Mouse (Mus musculus) frontal cortex, postnatal 36 days (tissue): ENCODE data around the gene Heatr5a.

Experiments
- DNase-seq, 2 experiments: peaks; one replicate each; pipeline ENCODE4 v3.0.0; 2022; ENCODE audit warnings: low spot score in 2 of 2

Gene Heatr5a

DNA sequence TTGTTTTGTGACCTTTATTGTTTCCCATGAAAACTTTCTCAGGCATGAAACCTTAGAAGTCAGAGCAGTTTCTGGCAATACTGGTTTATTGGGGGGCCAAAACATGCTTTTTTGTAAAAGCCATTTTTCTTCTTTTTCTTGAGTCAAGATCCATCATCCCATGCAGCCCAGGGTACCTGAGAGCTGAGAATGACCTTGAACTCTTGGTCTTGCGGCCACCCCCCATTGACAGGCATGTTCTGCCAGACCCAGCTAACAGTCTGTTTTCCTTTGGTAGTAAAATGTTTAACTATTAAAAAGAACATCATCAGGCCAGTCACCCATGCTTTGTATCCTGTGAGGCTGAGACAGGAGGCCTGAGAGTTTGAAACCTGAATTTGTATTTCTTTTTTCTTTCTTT is 125.9 kb downstream of the Heatr5a start:
- no peak for DNase-seq

DNA sequence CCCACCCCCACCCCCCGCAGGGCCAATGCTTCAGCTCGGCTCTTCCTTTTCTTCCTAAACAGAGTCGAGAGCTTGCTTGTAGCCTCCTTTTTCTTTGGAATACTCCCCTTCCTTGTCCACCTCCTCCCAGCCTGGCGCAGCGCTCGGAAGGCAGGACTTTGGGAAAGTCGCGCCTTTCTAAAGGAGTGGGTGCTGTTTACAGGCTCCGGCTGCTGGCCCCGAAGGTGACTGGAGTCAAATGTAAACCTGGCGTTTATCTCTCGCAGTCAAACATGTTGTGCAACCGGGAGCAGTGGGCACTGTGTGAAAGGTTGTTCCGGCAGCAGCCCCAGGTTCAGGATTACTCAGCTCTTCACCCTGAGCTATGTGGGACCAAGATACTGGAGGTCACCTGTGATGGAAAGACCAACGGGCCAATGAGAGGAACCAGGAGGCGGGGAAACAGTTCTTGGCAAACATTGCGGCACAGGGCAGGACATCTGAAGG is 126.3 kb downstream of the Heatr5a start:
- DNase-seq = peak; percentile 90 to 92

DNA sequence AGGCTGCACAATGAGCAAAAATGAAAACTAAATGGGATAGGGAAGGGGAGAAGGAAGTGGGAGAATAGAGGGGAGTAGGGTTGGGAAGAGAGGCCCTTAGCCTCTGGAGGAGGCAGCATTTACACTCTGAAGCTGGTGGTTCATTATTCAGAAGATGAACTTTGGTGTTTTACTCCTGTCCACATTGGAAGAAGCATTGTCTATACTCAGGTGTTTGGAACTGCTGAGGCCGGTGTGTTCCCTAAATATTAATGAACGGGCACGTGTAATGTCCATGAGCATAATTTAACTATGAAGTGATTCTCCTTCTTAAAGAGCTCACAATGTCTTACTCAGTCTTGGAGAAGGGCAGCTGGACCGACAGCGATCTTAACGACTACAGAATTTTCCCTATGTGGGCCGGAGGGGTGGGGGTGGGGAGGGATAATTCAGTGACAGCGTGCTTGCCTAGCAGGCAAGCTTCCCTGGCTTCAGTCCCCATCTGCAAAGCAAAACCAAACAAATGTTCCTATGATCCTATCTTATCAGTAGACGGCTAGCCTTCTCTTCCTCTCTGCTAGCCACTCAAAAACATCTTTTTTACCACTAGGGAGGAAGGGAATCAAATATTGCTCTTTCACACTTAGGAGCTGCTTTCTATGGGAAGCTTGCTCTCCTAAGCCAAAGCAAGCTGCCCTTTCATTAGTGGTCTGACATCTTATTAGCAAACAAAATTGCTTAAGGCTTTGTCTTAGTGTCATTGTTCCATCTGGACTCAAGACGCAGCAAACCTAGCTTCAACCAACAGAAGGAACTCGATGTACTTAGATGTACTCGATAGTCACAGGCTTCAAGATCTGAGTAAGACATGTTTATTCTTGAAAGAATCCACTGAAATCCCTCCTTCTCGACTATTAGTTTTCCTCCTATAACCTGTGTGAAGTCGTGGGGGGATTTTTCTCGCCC is 127.3 kb downstream of the Heatr5a start:
- no peak for DNase-seq

DNA sequence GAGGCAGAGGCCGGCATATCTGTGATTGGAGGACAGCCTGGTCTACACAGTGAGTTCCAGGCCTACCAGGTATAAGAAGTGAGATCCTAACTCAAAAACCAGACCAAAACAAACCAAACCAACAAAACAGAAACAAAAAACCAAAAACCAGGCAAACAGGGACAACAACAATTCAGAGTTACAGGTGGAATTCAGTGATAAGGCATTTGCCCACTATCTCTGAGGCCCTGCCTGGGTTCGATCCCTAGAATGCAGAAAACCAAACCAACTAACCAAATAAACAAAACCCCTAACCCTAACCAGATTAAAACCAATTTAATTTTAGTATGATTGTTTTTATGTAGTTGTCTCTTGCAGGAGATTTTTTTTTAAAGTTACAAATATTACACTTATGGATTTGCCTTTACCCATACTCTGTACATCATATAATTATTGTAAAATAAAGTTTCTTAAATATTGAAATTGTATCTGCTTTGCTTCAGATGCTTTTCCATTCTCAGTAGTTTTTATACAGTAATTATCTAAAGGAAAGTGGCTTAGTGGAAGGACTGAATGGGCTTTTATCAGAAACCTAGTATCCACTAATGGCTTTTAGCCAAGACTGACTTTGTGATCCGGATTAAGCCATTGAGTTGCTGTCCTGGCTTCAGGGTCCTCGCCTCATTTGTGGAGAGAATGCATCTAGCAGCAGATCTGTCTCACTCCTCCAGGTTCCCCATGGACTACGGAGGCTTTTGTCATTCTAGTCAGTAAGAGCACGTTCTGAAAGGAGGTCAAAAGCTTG is 128.8 kb downstream of the Heatr5a start:
- no peak for DNase-seq

DNA sequence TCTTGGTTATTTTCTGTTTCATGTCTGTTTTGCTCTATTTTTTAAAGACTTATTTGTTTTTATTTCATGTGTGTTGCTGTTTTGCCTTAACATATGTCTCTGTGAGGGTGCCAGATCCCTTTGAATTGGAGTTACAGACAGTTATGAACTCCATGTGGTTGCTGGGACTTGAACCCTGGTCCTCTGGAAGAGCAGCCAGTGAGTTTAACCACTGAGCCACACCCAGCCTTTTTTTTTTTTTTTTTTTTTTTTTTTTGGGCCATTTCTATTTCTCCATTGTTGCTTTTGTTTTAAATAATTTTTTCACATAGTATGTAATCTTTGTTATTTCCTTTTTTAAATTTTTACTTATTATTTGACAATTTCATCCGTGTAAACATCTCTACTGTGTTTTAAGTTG is 131.3 kb downstream of the Heatr5a start:
- DNase-seq = no peak

DNA sequence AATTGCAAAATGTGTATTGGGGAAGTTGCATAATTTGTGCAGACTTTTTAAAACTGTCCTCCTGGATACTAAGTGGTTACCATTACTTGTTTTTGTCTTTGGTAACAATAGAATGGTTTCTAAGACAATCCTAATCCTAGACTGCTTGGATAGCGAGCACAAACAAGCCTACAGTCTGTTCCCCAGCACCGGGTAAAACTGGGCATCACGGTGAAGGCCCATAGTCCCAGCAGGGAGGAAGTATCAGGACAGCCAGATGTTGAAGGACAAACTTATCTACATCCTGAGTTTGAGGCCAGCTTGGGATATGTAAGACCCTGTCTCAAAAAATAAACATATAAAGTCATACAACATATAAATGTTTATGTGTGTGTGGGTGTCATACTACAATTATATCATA is 135.9 kb downstream of the Heatr5a start:
- DNase-seq = no peak

DNA sequence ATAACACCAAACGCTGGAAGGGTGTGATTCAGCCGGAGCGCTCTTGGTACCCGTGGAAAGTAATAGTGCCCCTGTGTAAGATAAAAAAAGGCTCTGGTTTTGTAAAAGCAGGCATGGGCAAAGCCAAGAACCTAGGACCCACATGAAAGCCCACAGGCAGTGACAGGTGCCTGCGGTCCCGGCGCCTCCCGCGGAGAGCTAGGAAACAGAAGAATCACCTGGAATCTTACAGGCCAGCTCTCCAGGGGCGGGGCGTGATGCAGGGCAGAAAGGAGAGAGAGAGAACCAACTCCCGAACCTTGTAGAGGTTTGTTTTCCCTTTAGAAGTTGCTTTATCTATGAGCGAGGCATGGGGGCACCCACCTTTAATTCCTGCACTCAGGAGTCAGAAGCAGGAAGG is 139.2 kb downstream of the Heatr5a start:
- DNase-seq = no peak

DNA sequence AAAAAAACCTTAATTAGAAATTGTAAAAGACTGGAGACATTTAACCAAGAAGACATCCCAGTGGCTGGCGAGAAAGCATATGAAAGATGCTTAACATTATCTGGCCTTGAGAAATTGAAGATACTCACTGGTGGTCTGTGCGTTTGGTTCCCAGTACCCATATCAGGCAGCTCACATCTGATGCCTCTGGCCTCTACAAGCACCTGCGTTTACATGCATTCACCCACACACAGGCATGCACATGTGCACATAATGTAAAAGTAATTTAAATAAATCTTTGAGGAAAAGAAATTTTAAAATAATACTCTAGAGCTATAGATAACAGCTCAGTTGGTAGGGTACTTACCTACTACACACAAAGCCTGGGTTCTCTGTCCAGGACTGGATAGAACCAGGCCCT is 139.8 kb downstream of the Heatr5a start:
- no peak for DNase-seq

DNA sequence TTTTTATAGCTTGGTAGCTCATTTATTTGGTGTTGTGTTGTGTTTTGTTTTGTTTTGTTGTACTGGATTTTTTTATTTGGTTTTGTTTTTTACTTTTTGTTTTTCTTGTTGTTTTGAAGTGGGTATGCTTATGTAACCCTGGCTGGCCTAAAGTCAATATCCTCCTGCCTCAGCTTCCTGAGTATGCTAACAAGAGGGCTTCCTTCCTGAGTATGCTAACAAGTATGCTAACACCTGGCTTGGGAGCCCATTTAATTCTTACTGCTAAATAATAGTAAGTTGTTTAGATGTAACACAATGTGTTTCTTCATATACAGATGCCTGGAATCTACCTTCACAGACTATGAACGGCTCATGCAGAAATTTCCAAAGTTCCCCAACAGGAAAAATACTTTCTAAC is 140.4 kb downstream of the Heatr5a start:
- no peak for DNase-seq

DNA sequence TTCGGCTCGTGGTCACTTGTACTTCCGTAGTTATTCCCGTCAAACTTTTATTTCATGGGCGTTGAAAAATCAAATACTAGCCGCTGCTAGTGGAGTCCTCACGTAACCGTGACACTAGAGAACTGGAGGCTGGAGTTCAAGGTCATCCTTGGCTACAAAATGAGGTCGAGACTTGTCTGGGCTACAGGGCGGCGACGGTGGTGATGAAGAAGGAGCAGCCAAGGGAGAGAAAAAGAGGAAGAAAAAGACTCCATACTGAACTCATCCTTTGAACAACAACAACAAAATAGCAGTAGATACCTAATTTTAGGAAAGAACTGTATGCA is 141.1 kb downstream of the Heatr5a start:
- DNase-seq = no peak

DNA sequence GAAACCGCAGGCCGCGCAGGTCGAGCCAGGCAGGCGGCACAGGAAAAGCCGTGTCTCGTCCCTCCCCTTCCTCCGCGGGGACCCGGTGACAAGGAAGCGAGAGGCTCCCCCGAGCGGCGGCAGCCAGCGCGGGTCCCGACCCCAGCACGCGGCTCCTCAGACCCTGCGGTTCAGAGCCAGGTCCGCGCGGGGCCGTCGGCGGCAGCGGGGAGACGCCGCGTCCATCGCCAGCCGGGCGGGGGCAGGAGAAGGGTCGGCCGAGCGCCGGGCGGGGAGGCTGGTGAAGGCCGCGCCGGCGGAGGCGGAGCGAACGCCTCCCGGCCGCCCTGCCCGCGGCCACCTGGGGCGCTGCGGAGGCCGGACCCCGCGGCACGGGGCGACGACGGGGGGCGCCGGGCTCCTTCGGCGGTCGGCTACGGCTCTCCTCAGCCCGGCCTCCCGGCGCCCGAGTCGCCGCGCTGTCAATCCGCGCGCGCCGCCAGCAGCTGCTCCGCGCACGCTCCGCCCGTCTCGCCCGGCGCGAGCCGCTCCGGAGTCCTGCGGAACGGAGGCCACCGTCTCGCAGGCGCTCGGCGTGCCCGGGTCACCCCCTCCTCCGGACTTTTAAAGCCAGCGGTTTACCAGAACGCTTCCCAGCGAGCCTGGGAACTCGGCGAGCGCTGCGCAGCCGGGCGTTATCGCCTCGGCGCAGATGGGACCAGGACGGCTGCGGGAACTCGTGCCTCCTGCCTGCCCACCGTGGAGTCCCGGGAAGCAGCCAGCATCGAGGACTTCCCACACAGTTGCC is 141.6 kb downstream of the Heatr5a start, which contains the start of gene Hectd1:
Gene Hectd1, minus strand, starts transcription at position 247 of the 787 bp plus-strand sequence.
- DNase-seq = peak; percentile 81 to 86

DNA sequence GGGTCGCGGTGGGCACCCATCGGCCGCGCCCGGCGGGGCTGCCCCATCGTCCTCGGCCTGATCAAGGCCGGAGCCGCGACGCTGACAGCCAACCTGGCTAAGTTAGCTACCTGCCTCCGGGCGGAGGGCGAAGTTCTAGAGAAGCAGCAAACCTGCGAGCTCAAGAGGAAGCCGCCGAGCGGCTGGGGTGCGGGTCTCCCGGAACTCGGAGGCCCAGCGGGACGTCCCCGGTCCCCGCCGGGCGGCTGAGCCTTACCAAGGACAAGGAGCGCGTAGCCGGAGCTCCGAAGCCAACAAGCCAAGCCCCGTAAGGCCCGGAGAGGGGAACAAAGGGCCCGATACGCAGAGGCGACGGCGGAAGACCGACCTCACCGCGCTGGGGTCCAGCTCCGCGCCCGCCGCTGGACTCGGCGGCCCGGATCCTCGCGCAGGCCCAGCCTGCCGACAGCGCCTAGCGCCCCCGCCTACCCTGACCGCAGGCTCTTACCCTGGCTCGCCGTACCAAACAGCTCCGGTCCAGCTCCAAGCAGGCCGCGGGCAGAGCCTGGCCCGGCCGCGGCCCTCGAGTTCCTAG is 142.3 kb downstream of the Heatr5a start:
- no peak for DNase-seq

DNA sequence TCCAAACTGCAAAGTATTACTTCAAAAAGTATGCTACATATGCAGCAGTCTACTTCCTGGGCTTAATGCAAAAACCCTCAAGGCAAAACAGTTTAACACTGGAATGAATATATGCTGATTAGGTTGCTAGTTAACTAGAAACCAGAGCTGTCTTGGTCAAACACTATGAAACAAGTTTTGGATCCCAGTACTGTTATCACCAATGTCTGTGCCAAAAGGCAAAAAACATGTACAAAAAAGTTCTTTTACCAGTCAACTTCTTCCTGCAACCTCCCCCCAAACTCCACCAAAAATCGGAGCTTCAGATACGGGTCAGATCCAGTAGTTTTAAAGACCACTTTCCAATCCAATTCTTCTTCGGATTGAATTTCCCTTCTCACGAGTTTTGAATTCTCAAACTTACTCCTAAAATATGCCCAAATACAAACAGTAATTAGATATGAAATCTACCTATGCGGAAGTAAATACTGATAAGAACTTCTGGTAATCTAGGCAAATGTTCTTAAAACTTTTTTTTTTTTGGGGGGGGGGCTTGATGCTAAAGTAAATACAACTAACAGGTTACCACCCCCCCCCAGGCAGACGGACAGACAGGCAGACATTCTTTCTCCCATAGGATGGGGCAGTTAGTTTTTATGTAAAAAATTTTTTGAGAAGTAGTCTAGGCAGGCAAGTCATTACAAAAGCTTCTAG is 143.0 kb downstream of the Heatr5a start:
- no peak for DNase-seq
